Mouse (Mus musculus): ENCODE data around the gene Rab37.

Rab37 gene

DNA sequence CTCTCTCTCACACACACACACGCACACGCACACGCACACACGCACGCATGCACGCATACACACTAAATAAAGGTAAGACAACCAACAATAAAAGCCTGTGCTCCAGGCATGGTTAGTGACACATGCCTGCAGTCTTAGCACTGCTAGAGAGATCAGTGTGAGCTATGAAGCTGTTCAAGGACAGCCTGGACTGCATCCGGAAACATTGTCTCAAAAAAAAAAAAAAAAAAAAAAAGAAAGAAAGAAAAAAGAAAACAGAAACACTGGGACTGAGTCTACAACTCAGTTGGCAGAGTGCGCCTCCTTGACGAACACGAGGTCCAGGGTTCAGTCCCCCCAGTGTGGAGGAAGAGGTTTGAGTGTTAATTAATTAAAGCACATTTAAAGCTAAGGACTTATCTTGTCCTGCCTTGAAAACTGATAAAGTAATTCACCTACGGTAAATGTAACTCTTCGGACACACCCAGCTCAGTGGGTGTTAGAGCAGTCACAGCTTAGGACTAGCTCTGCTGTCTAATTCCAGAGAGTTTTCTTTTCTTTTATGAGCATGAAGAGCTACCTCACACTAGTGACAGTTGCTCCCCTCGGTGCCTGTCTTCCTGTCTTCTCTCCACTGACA is 38.4 kb downstream of the Rab37 start:
- no peak for DNase-seq (ENCODE audit: low read depth in 2 of 2, low spot score in 2 of 2)

DNA sequence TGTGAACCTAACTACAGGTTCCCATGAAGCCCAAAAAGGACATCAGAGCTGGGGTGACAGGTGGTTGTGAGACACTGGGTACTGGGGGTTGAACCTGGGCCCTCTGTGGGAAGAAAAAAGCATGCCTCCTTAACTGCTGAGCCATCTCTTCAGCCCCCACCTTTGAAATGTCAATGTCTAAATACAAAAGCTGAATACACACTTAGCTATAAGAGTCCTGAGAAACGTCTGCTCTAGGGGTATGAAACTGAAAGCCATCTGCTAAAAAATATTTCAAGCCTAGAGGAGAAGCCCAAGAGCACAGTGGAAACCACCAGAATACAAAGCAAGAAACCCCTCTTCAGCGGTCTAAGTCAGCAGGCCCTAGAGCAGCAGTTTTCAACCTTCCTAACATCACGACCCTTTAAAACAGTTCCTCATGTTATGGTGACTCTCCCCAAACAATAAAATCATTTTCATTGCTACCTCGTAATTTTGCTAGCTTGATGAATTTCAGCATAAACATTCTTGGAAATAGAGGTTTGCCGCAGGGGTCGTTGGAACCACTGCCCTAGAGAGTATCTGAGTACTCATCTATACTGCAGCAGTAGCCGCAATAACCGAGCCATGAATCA is 40.6 kb downstream of the Rab37 start:
- DNase-seq (ENCODE audit: low read depth in 2 of 2, low spot score in 2 of 2): no peak

DNA sequence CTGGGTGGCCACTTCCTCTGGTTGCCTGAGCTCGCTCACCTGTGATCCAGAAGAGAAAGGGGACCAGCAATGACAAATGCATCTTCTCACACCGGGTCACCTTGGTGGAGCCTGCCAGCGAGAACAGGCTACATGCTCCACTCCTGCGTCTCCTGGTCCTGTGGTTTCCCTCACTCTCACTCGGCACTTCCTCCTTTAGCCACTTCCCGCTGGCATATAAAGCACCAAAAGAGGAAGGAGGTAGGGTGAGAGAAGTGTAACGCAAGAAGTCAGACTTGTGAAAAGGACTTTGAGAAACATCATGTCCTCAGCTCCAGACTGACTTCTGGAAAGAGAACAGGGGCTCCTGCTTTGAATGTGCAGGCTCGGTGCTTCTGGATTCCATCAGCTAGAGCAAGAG is 42.6 kb downstream of the Rab37 start, which contains the start of gene Cd300lf:
Gene Cd300lf (minus strand): TSS at position 193 of the 400 bp plus-strand sequence.
- DNase-seq (ENCODE audit: low read depth in 2 of 2, low spot score in 2 of 2): no peak

- DNase-seq (ENCODE audit: low read depth in 2 of 2, low spot score in 2 of 2): no peak
Observed at GRCm38 (mm10) chr11:115138597-115139262, 47.5 kb downstream of the Rab37 start.

DNA sequence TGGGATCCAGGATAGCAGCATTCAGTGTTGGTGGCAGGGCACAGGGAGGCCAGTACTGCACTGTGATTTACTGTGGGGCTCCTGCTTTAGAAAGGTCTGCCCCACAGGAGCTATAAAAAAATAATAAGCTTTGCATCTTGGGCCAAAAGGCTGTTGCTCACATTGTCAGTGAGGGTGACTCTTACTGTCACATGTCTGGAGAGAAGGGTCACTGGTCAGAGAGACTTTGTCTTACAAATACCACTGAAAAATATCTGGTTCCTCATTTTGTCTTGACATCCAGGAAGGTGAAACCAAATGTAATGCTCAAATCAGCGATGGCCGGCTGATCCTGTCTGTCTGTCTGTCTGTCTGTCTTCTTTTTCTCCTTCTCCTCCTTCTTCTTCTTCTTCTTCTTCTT is 50.7 kb downstream of the Rab37 start:
- DNase-seq (ENCODE audit: low read depth in 2 of 2, low spot score in 2 of 2): no peak

DNA sequence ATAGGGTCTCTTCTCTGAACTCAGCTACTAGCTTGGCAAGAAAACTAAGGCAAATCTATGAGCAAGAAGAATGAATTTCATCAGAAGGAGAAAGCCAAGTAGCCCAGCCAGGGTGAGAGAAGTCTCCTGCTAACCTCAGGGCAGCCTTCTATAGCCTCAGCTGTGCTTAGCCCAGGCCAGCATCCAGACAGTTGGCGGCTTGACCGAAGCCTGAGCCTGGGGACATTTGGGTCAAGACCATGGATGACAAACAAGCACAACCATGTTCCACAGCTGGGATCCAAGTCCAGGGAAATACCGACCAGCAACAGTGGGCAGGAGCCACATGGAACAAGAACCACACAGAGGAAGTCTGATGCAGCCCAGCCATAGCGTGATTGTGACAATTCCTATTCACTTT is 56.6 kb downstream of the Rab37 start:
- DNase-seq (ENCODE audit: low read depth in 2 of 2, low spot score in 2 of 2): no peak

- no peak for DNase-seq (ENCODE audit: low read depth in 2 of 2, low spot score in 2 of 2)
Observed at GRCm38 (mm10) chr11:115150741-115151254, 59.6 kb downstream of the Rab37 start.

DNA sequence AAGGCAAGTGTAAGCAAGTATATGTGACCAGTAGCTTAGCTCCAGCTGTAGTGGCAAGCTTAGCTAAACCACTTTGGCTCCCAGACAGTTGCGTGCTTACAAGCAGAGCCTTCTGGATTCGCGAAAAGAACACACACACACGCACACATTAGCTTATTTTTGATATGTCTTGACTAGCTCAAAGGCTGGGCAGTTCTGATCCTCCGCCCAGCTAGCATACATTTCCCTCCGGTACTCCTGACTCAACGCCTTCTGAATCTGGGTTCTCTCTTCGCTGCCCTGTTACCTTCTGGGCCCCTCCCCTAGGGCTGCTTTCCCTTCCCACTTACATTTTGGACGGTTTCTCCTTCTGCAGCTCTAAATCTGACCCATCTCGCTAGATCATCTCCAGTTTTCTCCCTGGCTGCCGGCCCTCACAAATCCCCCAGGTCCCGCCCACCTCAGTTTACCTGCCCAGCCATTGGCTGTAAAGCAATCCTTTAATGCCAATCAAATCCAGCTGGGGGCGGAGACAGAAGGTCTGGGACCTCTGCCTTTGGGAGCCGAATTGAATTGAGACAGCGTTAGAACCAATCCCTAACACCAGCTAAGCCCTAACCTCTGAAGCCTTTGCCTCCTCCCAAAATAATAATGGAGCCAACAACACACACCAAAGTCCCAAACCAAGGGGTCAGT is 60.7 kb downstream of the Rab37 start:
- no peak for DNase-seq (ENCODE audit: low read depth in 2 of 2, low spot score in 2 of 2)

- DNase-seq (ENCODE audit: low read depth in 2 of 2, low spot score in 2 of 2): no peak
Observed at GRCm38 (mm10) chr11:115153088-115153487, 61.9 kb downstream of the Rab37 start.

- peak; percentile 87 for DNase-seq (ENCODE audit: low read depth in 2 of 2, low spot score in 2 of 2)
Observed at GRCm38 (mm10) chr11:115153699-115154292, 62.6 kb downstream of the Rab37 start.

- peak in 1 of 2 experiments; percentile 35 for DNase-seq (ENCODE audit: low read depth in 2 of 2, low spot score in 2 of 2)
Observed at GRCm38 (mm10) chr11:115155053-115155634, 63.9 kb downstream of the Rab37 start.

- DNase-seq (ENCODE audit: low read depth in 2 of 2, low spot score in 2 of 2): peak; percentile 69 to 80
Observed at GRCm38 (mm10) chr11:115157933-115158719, 66.9 kb downstream of the Rab37 start.

- peak; percentile 61 to 74 for DNase-seq (ENCODE audit: low read depth in 2 of 2, low spot score in 2 of 2)
Observed at GRCm38 (mm10) chr11:115160016-115160797, 69.0 kb downstream of the Rab37 start.

GRCm38 (mm10) chr11:115160883-115161577 is 69.8 kb downstream of the Rab37 start:
- DNase-seq (ENCODE audit: low read depth in 2 of 2, low spot score in 2 of 2): peak; percentile 73 to 82

DNA sequence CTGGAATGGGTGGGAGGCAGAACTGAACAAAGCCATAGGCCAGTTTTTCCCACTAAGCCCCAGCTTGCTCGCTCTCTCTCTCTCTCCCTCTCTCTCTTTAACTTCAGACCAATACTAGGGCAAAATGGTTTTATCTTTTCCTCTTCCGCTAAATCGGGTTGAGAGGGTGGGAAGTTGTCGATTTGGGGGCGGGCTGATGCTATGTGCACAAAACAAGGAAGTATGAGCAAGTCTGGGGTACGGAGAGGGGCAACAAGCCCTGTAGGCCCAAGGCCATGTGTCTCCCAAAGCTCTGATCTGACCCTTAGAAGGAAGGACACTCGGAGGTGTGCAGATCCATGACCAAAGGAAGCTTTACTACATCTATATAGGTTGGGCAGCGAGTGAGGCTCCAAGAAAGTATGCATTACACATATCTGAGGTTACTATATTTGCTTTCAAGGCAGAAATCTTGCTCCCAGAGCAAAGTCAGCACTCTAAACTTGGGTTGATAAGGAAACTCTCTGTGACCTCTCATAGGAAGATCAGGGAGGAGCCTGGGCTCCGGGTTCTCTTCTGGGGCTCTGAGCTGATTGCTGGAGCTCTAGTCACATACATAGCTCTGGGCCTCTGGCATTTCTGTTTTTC is 70.5 kb downstream of the Rab37 start:
- no peak for DNase-seq (ENCODE audit: low read depth in 2 of 2, low spot score in 2 of 2)

GRCm38 (mm10) chr11:115162205-115162601 is 71.0 kb downstream of the Rab37 start:
- DNase-seq (ENCODE audit: low read depth in 2 of 2, low spot score in 2 of 2): no peak

DNA sequence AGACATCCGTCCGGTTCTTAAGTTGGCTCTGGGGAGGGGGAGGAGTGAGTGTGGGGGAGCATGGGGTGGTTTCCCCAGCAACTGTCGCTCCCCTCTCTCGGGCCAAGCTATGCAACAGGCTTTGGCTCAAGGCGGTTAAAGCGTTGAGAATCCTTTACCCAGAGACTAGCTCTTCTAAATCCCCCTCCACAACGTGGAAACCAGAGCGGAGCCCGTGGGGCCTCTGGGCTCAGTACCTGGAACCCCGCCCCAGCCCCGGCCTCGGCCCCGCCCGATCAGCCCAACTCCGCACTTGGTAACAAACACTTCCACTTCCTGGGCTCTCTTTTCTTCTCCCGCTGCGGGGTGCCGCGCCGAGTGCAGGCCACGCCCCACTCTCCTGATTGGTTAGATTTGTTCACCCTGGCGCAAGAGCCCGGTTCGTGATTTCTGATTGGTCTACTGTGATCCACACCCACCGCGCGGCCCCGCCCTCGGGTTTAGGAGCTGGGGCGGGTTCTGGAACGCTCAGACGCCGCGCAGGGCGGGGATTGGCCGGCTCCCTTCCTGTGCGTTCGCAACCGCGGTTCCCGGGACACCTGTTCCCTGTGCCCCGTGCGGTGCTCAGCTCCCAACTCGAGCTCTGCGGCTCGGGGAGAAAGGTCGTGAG is 71.7 kb downstream of the Rab37 start, which contains the start of gene Slc9a3r1:
Gene Slc9a3r1 (plus strand): TSS at position 510 of the 649 bp plus-strand sequence.
- peak; percentile 98 to 99 for DNase-seq (ENCODE audit: low read depth in 2 of 2, low spot score in 2 of 2)
